Mouse (Mus musculus) urinary bladder, adult 2 months (tissue): ENCODE results near the gene Olfr384. TPM values are rescaled to one million over a fixed set of nuclear protein-coding genes. Genes with fewer than 3 reads are reported as not detected.
"Not testable (repeated sequence)": the region's sequence is repeated elsewhere in the genome, so short reads cannot be mapped to it uniquely, and the experiment has no call there.

ENCODE experiments used
- DNase-seq: peaks from one replicate; pipeline ENCODE4 v3.0.0; 2022; ENCODE audit warnings: low spot score
- polyA plus RNA-seq: library from polyadenylated mRNA; depleted of rRNA; stranded (reverse); fragments of >200 nt; gene quantifications from 2 replicates; pipeline ENCODE4 v1.2.3, GENCODE M21; 2012; rRNA removed

Gene Olfr384
- polyA plus RNA-seq: not detected in 2 replicates

- no peak for DNase-seq
These were observed at the start of gene Olfr384 for GRCm38 (mm10) chr11:73598294-73598693. TSS of gene Olfr384 (plus strand) at chr11:73598594.

GRCm38 (mm10) chr11:73579871-73580270 lies 18.5 kb upstream of the Olfr384 start:
- no peak for DNase-seq

GRCm38 (mm10) chr11:73583188-73583587 lies 15.2 kb upstream of the Olfr384 start:
- DNase-seq: not testable (repeated sequence)

- DNase-seq: no peak
These were observed 5.5 kb upstream of the Olfr384 start, which contains the start of gene Olfr385 for GRCm38 (mm10) chr11:73592908-73593307. TSS of gene Olfr385 (minus strand) at chr11:73593008.

Other genes with a start within 250 kb of the Olfr384 start
- 0.04 and 0.10 TPM in 2 replicates for gene Olfr20, start 247.8 kb upstream of the Olfr384 start, polyA plus RNA-seq
- not detected in 2 replicates for gene Olfr376, start 227.3 kb upstream of the Olfr384 start, polyA plus RNA-seq
- not detected in 2 replicates for gene Olfr1, start 199.0 kb upstream of the Olfr384 start, polyA plus RNA-seq
- gene Olfr378, start 170.1 kb upstream of the Olfr384 start, polyA plus RNA-seq: not detected in 2 replicates
- not detected in 2 replicates for gene Olfr380, start 141.1 kb upstream of the Olfr384 start, polyA plus RNA-seq
- not detected in 2 replicates for gene Olfr381, start 107.0 kb upstream of the Olfr384 start, polyA plus RNA-seq
- not detected in 2 replicates for gene Olfr382, start 81.4 kb upstream of the Olfr384 start, polyA plus RNA-seq
- gene Olfr385, start 5.6 kb upstream of the Olfr384 start, polyA plus RNA-seq: not detected in 2 replicates
- not detected in 2 replicates for gene Zfp735, start 90.2 kb downstream of the Olfr384 start, polyA plus RNA-seq
- not detected in 2 replicates for gene Olfr389, start 182.1 kb downstream of the Olfr384 start, polyA plus RNA-seq
- not detected in 2 replicates for gene Olfr390, start 184.4 kb downstream of the Olfr384 start, polyA plus RNA-seq
- not detected in 2 replicates for gene Olfr391-ps, start 204.5 kb downstream of the Olfr384 start, polyA plus RNA-seq
- not detected in 2 replicates for gene Olfr392, start 218.5 kb downstream of the Olfr384 start, polyA plus RNA-seq